Mouse (Mus musculus) CH12.LX (cell line): ENCODE measurements around the gene Itpr2.

Experiments
- ELF1 ChIP-seq: IDR thresholded peaks from 2 replicates; pipeline ENCODE4 v1.6.1; 2014; ENCODE audit warnings: low read depth, mild to moderate bottlenecking, inconsistent platforms, low read length, improper control_type of control experiment
- EP300 ChIP-seq: IDR thresholded peaks from 2 replicates; pipeline ENCODE4 v1.6.1; 2011; ENCODE audit warnings: low read length, improper control_type of control experiment
- ETS1 ChIP-seq: conservative IDR thresholded peaks from 2 replicates; pipeline ENCODE4 v1.6.1; 2012; ENCODE audit warnings: low read depth, mild to moderate bottlenecking, inconsistent platforms, low read length, improper control_type of control experiment, moderate library complexity
- JUND ChIP-seq: conservative IDR thresholded peaks from 2 replicates; pipeline ENCODE4 v1.6.1; 2011; ENCODE audit warnings: low read depth, low read length, improper control_type of control experiment

GRCm38 (mm10) chr6:146357911-146358310 lies 144.1 kb downstream of the Itpr2 start:
- TF ChIP-seq ELF1 (no peak), JUND (no peak), ETS1 (no peak), EP300 (no peak)
